Mouse (Mus musculus) fat pad, adult 2 months (tissue): ENCODE measurements around the gene Twist1.

Experiments used
- DNase-seq: peaks from one replicate; pipeline ENCODE4 v3.0.0-alpha.2; 2011; ENCODE audit warnings: low read depth, low spot score; ENCODE audit errors: extremely low read depth

Gene Twist1

GRCm38 (mm10) chr12:33957400-33958240 is at the start of gene Twist1:
TSS of gene Twist1 (plus strand) at chr12:33957671.
- no peak for DNase-seq

- no peak for DNase-seq
Observed at GRCm38 (mm10) chr12:33926751-33927150, 30.7 kb upstream of the Twist1 start.

GRCm38 (mm10) chr12:33927334-33928098 is 30.0 kb upstream of the Twist1 start:
- DNase-seq = no peak

GRCm38 (mm10) chr12:33928331-33929192 is 28.9 kb upstream of the Twist1 start, which contains the start of gene Ferd3l:
TSS of gene Ferd3l (plus strand) at chr12:33928425.
- DNase-seq = no peak

- no peak for DNase-seq
Observed at GRCm38 (mm10) chr12:33952843-33953242, 4.6 kb upstream of the Twist1 start.

- DNase-seq = no peak
Observed at GRCm38 (mm10) chr12:33954931-33955565, 2.4 kb upstream of the Twist1 start.

- DNase-seq = no peak
Observed at GRCm38 (mm10) chr12:33955606-33956295, 1.7 kb upstream of the Twist1 start.

GRCm38 (mm10) chr12:33956576-33957399 is 683 bp upstream of the Twist1 start:
- no peak for DNase-seq

GRCm38 (mm10) chr12:33958241-33959194 is 1.0 kb downstream of the Twist1 start:
- no peak for DNase-seq

- no peak for DNase-seq
Observed at GRCm38 (mm10) chr12:33959206-33959605, 1.7 kb downstream of the Twist1 start.

GRCm38 (mm10) chr12:33959846-33960245 is 2.4 kb downstream of the Twist1 start:
- no peak for DNase-seq

- no peak for DNase-seq
Observed at GRCm38 (mm10) chr12:33961013-33961412, 3.5 kb downstream of the Twist1 start.

- DNase-seq = no peak
Observed at GRCm38 (mm10) chr12:33962118-33962772, 4.8 kb downstream of the Twist1 start.

GRCm38 (mm10) chr12:33962773-33963130 is 5.3 kb downstream of the Twist1 start:
- DNase-seq = no peak

GRCm38 (mm10) chr12:33963671-33964369 is 6.3 kb downstream of the Twist1 start:
- DNase-seq = no peak

GRCm38 (mm10) chr12:33964427-33964826 is 7.0 kb downstream of the Twist1 start:
- no peak for DNase-seq
